Mouse (Mus musculus): ENCODE data around the gene Por.

The Por gene

GRCm38 (mm10) chr5:135657703-135658373 lies 12.0 kb upstream of the Por start:
- no peak for DNase-seq

- DNase-seq = no peak
Measured at GRCm38 (mm10) chr5:135659956-135660355, 9.9 kb upstream of the Por start.

- DNase-seq = no peak
Measured at GRCm38 (mm10) chr5:135660535-135660934, 9.3 kb upstream of the Por start.

GRCm38 (mm10) chr5:135666890-135667289 lies 2.9 kb upstream of the Por start:
- DNase-seq = no peak

- DNase-seq = no peak
Measured at GRCm38 (mm10) chr5:135668071-135668470, 1.8 kb upstream of the Por start.

- DNase-seq = no peak
Measured at GRCm38 (mm10) chr5:135670881-135671280, 1.0 kb downstream of the Por start.

GRCm38 (mm10) chr5:135672509-135672908 lies 2.7 kb downstream of the Por start:
- no peak for DNase-seq

- DNase-seq = no peak
Measured at GRCm38 (mm10) chr5:135672980-135673379, 3.1 kb downstream of the Por start.

- no peak for DNase-seq
Measured at GRCm38 (mm10) chr5:135674349-135674775, 4.5 kb downstream of the Por start.

GRCm38 (mm10) chr5:135674821-135675220 lies 5.0 kb downstream of the Por start:
- peak; percentile 35 to 55 for DNase-seq

- DNase-seq = no peak
Measured at GRCm38 (mm10) chr5:135676696-135677095, 6.9 kb downstream of the Por start.

GRCm38 (mm10) chr5:135677251-135677650 lies 7.4 kb downstream of the Por start:
- no peak for DNase-seq

GRCm38 (mm10) chr5:135678481-135678880 lies 8.6 kb downstream of the Por start:
- DNase-seq = no peak

GRCm38 (mm10) chr5:135680967-135681545 lies 11.2 kb downstream of the Por start:
- no peak for DNase-seq

- DNase-seq = no peak
Measured at GRCm38 (mm10) chr5:135682009-135682408, 12.2 kb downstream of the Por start.

GRCm38 (mm10) chr5:135682942-135683570 lies 13.2 kb downstream of the Por start:
- DNase-seq = no peak

GRCm38 (mm10) chr5:135690401-135690800 lies 20.6 kb downstream of the Por start:
- DNase-seq = no peak

- no peak for DNase-seq
Measured at GRCm38 (mm10) chr5:135691266-135691665, 21.4 kb downstream of the Por start.

GRCm38 (mm10) chr5:135693281-135693853 lies 23.5 kb downstream of the Por start:
- DNase-seq = peak in 1 of 2 experiments; percentile 37

GRCm38 (mm10) chr5:135695277-135695721 lies 25.5 kb downstream of the Por start:
- DNase-seq = no peak

- no peak for DNase-seq
Measured at GRCm38 (mm10) chr5:135697711-135698111, 27.9 kb downstream of the Por start.

- no peak for DNase-seq
Measured at GRCm38 (mm10) chr5:135701601-135702000, 31.8 kb downstream of the Por start.

- no peak for DNase-seq
Measured at GRCm38 (mm10) chr5:135702190-135702589, 32.4 kb downstream of the Por start.

GRCm38 (mm10) chr5:135702682-135703192 lies 32.9 kb downstream of the Por start:
- no peak for DNase-seq

Data from cerebellum, postnatal 25 days (tissue).